Mouse (Mus musculus) CH12.LX (cell line): ENCODE data around the gene Mrpl33. TPM values are rescaled to one million over a fixed set of nuclear protein-coding genes. Genes with fewer than 3 reads are reported as not detected.
A peak's percentile ranks its signal among the peaks of the same experiment; 100 is the strongest.

Source experiments
- DNase-seq: peaks from one replicate; pipeline ENCODE4 v3.0.0-alpha.2; 2013; ENCODE audit errors: extremely low read depth
- H3K27ac ChIP-seq: 2 replicates; pipeline ENCODE4 v1.5.1; 2012; ENCODE audit warnings: low read depth, mild to moderate bottlenecking, control low read depth, moderate library complexity; ENCODE audit not compliant: insufficient read depth
- H3K27me3 ChIP-seq: replicated peaks from 2 replicates; pipeline ENCODE3; 2012; ENCODE audit warnings: inconsistent platforms
- H3K36me3 ChIP-seq, 2 experiments: replicated peaks in 1 of 2; 2 replicates each; pipeline versions ENCODE3 to v1.6.1; 2012; ENCODE audit warnings: inconsistent platforms in 1 of 2, low read length in 1 of 2, mild to moderate bottlenecking in 1 of 2, mixed read lengths in 1 of 2, moderate library complexity in 1 of 2; ENCODE audit not compliant: control insufficient read depth in 1 of 2, insufficient read depth in 1 of 2
- H3K4me1 ChIP-seq, 2 experiments: 2 replicates each; pipeline ENCODE4 v1.6.1; 2012; ENCODE audit warnings: inconsistent platforms in 1 of 2, moderate library complexity in 1 of 2; ENCODE audit not compliant: insufficient read depth in 2 of 2, control insufficient read depth in 1 of 2
- H3K4me2 ChIP-seq: 2 replicates; pipeline ENCODE4 v1.6.1; 2012; ENCODE audit warnings: low read depth, mild to moderate bottlenecking, control low read depth; ENCODE audit not compliant: poor library complexity, insufficient read depth, severe bottlenecking
- H3K4me3 ChIP-seq, 3 experiments: fragments of 150-350 bp in 1 of 3; sonication (generic) in 1 of 3; replicated peaks in 1 of 3; 2 replicates each; pipeline versions ENCODE3 to v1.5.1; 2011 to 2012; ENCODE audit warnings: low read depth in 2 of 3, low read length in 2 of 3, mild to moderate bottlenecking in 2 of 3, moderate library complexity in 2 of 3, control low read depth in 1 of 3, improper control_type of control experiment in 1 of 3, inconsistent platforms in 1 of 3, mixed read lengths in 1 of 3; ENCODE audit not compliant: poor library complexity in 1 of 3
- H3K79me2 ChIP-seq: replicated peaks from 2 replicates; pipeline ENCODE4 v1.6.1; 2012; ENCODE audit warnings: mild to moderate bottlenecking, moderate library complexity; ENCODE audit not compliant: control insufficient read depth, poor library complexity, insufficient read depth, severe bottlenecking; ENCODE audit errors: extremely low read depth
- H3K9ac ChIP-seq: 2 replicates; pipeline ENCODE4 v1.6.1; 2012; ENCODE audit warnings: low read depth, mild to moderate bottlenecking, control low read depth, moderate library complexity; ENCODE audit not compliant: insufficient read depth
- H3K9me3 ChIP-seq: replicated peaks from 2 replicates; pipeline ENCODE3; 2012; ENCODE audit warnings: low read length, inconsistent platforms, mixed read lengths
- CHD1 ChIP-seq: IDR thresholded peaks from 2 replicates; pipeline ENCODE4 v1.6.1; 2012; ENCODE audit warnings: low read depth, low read length, improper control_type of control experiment, inconsistent platforms
- CTCF ChIP-seq, 2 experiments: IDR thresholded peaks in 1 of 2; conservative IDR thresholded peaks in 1 of 2; 2 replicates each; pipeline ENCODE4 v1.5.1; 2011 to 2012; ENCODE audit warnings: low read depth in 2 of 2, low read length in 2 of 2, improper control_type of control experiment in 1 of 2, inconsistent platforms in 1 of 2, mild to moderate bottlenecking in 1 of 2, moderate library complexity in 1 of 2
- ELF1 ChIP-seq: IDR thresholded peaks from 2 replicates; pipeline ENCODE4 v1.6.1; 2014; ENCODE audit warnings: low read depth, mild to moderate bottlenecking, inconsistent platforms, low read length, improper control_type of control experiment
- EP300 ChIP-seq: IDR thresholded peaks from 2 replicates; pipeline ENCODE4 v1.6.1; 2011; ENCODE audit warnings: low read length, improper control_type of control experiment
- IRF4 ChIP-seq: IDR thresholded peaks from 2 replicates; pipeline ENCODE4 v1.6.1; 2014; ENCODE audit warnings: low read depth, mild to moderate bottlenecking, inconsistent platforms, low read length, improper control_type of control experiment
- JUN ChIP-seq: IDR thresholded peaks from 2 replicates; pipeline ENCODE4 v1.6.1; 2011; ENCODE audit warnings: low read depth, mild to moderate bottlenecking, low read length, improper control_type of control experiment, moderate library complexity; ENCODE audit not compliant: insufficient read depth
- MAFK ChIP-seq: IDR thresholded peaks from 2 replicates; pipeline ENCODE4 v1.6.1; 2011; ENCODE audit warnings: low read length, improper control_type of control experiment; ENCODE audit not compliant: insufficient replicate concordance
- MAX ChIP-seq: IDR thresholded peaks from 2 replicates; pipeline ENCODE4 v1.6.1; 2011; ENCODE audit warnings: low read length, improper control_type of control experiment
- MAZ ChIP-seq: IDR thresholded peaks from 2 replicates; pipeline ENCODE4 v1.6.1; 2012; ENCODE audit warnings: low read depth, mild to moderate bottlenecking, inconsistent platforms, low read length, improper control_type of control experiment, moderate library complexity
- MEF2A ChIP-seq: IDR thresholded peaks from 2 replicates; pipeline ENCODE4 v1.6.1; 2014; ENCODE audit warnings: low read depth, mild to moderate bottlenecking, inconsistent platforms, low read length, improper control_type of control experiment, borderline replicate concordance
- MXI1 ChIP-seq: IDR thresholded peaks from 2 replicates; pipeline ENCODE4 v1.6.1; 2011; ENCODE audit warnings: mild to moderate bottlenecking, low read depth, low read length, improper control_type of control experiment
- MYC ChIP-seq: IDR thresholded peaks from 2 replicates; pipeline ENCODE4 v1.6.1; 2011; ENCODE audit warnings: low read depth, mild to moderate bottlenecking, improper control_type of control experiment, low read length
- NELFE ChIP-seq: IDR thresholded peaks from 2 replicates; pipeline ENCODE4 v1.6.1; 2011; ENCODE audit warnings: low read depth, low read length, improper control_type of control experiment
- NRF1 ChIP-seq: IDR thresholded peaks from 2 replicates; pipeline ENCODE4 v1.6.1; 2014; ENCODE audit warnings: low read depth, mild to moderate bottlenecking, inconsistent platforms, low read length, improper control_type of control experiment, moderate library complexity
- PAX5 ChIP-seq: IDR thresholded peaks from 2 replicates; pipeline ENCODE4 v1.6.1; 2012; ENCODE audit warnings: low read length, inconsistent platforms, mixed read lengths
- POLR2AphosphoS2 ChIP-seq: IDR thresholded peaks from 2 replicates; pipeline ENCODE4 v1.6.1; 2011; ENCODE audit warnings: low read depth, low read length, improper control_type of control experiment
- RAD21 ChIP-seq: IDR thresholded peaks from 2 replicates; pipeline ENCODE4 v1.6.1; 2011; ENCODE audit warnings: low read depth, mild to moderate bottlenecking, low read length, improper control_type of control experiment, moderate library complexity
- SIN3A ChIP-seq: IDR thresholded peaks from 2 replicates; pipeline ENCODE4 v1.6.1; 2012; ENCODE audit warnings: low read length, improper control_type of control experiment, inconsistent platforms
- SMC3 ChIP-seq: IDR thresholded peaks from 2 replicates; pipeline ENCODE4 v1.6.1; 2011; ENCODE audit warnings: low read depth, low read length, improper control_type of control experiment
- TBP ChIP-seq: conservative IDR thresholded peaks from 2 replicates; pipeline ENCODE4 v1.6.1; 2011; ENCODE audit warnings: low read depth, low read length, improper control_type of control experiment
- TCF12 ChIP-seq: IDR thresholded peaks from 2 replicates; pipeline ENCODE4 v1.6.1; 2014; ENCODE audit warnings: low read depth, mild to moderate bottlenecking, inconsistent platforms, low read length, improper control_type of control experiment
- UBTF ChIP-seq: IDR thresholded peaks from 2 replicates; pipeline ENCODE4 v1.6.1; 2012; ENCODE audit warnings: low read depth, mild to moderate bottlenecking, inconsistent platforms, low read length, improper control_type of control experiment, moderate library complexity
- USF1 ChIP-seq: IDR thresholded peaks from 2 replicates; pipeline ENCODE4 v1.6.1; 2014; ENCODE audit warnings: low read depth, mild to moderate bottlenecking, inconsistent platforms, low read length, improper control_type of control experiment
- USF2 ChIP-seq: conservative IDR thresholded peaks from 2 replicates; pipeline ENCODE4 v1.6.1; 2011; ENCODE audit warnings: low read depth, low read length, improper control_type of control experiment
- ZKSCAN1 ChIP-seq: IDR thresholded peaks from 2 replicates; pipeline ENCODE4 v1.6.1; 2012; ENCODE audit warnings: low read depth, inconsistent platforms, low read length, improper control_type of control experiment, borderline replicate concordance
- ZMIZ1 ChIP-seq: IDR thresholded peaks from 2 replicates; pipeline ENCODE4 v1.6.1; 2012; ENCODE audit warnings: low read depth, mild to moderate bottlenecking, inconsistent platforms, low read length, improper control_type of control experiment
- ZNF384 ChIP-seq: IDR thresholded peaks from 2 replicates; pipeline ENCODE4 v1.6.1; 2012; ENCODE audit warnings: low read depth, low read length, improper control_type of control experiment, inconsistent platforms
- dilution Hi-C: fragments of 300-500 bp; cut with MboI; formaldehyde crosslinking; loops from 2 replicates; pipeline ENCODE4 v1.14.3; 2020; ENCODE audit warnings: low sequenced_read_pairs; ENCODE audit not compliant: extremely low pct_unique_long_range_greater_than_20kb, extremely low pct_ligation_motif_present
- in situ Hi-C: fragments of 300-500 bp; cut with MboI; formaldehyde crosslinking; loops from 3 replicates; pipeline ENCODE4 v1.14.3; 2019; ENCODE audit warnings: low sequenced_read_pairs, low pct_ligation_motif_present, low pct_unique_long_range_greater_than_20kb, mixed read lengths
- polyA plus RNA-seq: library from polyadenylated mRNA; unstranded; fragments of >175 nt; gene quantifications from 2 replicates; pipeline ENCODE4 v1.2.1, GENCODE M21; 2012; ENCODE audit warnings: low read depth; ENCODE audit not compliant: insufficient read length
- total RNA-seq, 2 experiments: library from RNA; depleted of rRNA; stranded (reverse); fragments of 300-350 nt in 1 of 2; fragments of >200 nt in 1 of 2; gene quantifications; 2 replicates each; pipeline ENCODE4 v1.2.3; 2012 to 2014

Gene Mrpl33
- total and polyA plus RNA-seq, 3 experiments = 114 to 336 (median 168) TPM

DNA sequence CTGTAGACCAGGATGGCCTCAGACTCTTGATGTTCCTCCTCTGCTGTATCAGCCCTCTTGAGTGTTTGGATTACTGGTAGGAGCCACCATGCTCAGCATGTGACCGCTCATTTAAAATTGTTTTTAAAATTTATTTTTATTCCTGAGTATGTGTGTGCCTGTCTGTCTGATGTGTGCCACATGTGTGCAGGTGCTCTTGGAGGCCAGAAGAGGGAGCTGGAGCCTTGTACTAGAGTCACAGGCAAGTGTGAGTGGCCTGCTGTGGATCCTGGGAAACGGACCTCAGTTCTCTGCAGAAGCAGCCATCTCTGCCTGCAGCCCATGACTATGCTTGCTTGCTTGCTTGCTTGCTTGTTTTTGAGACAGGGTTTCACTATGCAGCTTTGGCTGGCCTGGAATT, 2.4 kb downstream of the Mrpl33 start:
- peaks cover 6 to 14% of the 10 kb centered on the region in 2 experiments; a peak in 2 of 4 replicates for H3K4me1 ChIP-seq
- dilution Hi-C loops = no loop called here
- no peak overlapping the region for H3K27ac ChIP-seq

DNA sequence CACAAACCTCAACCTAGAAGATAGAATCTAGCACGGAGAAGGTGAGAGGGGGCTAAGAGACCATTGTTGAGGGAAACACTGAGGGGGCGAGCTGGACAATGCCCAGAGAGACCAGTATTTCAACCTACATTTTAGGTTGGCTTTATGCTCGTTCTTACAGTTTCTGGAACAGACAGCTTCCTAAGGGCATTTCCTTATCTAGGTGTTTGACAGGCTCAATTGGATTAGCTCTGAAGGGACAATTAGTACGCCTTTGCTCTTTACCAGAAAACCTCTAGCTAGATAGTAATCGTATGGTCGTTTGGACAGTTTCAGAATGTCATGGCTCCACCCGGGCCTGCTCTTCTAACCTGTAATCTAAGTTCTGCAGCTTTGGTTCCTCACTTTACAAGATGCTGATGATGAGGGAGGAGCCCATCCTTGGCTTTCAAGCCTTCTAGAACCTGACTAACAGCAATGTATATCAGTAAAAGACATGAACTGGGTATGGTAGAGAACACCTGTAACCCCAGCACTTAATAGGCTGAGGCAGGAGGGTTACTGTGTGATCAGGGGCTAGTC, 4.5 kb downstream of the Mrpl33 start:
- Histone ChIP-seq H3K9me3 (no peaks in the 10 kb centered on the region), H3K4me2 (no peak overlapping the region), H3K36me3 (no peaks in the 10 kb centered on the region), H3K9ac (no peak overlapping the region), H3K4me1 (peaks cover 6 to 14% of the 10 kb centered on the region in 2 experiments; a peak in 2 of 4 replicates), H3K4me3 (no peak overlapping the region), H3K27ac (no peak overlapping the region), H3K79me2 (no peaks in the 10 kb centered on the region), H3K27me3 (no peaks in the 10 kb centered on the region)
- no peak for TF ChIP-seq ZMIZ1
- TF ChIP-seq ELF1 = no peak
- no peak for TF ChIP-seq POLR2AphosphoS2
- TF ChIP-seq MEF2A = no peak
- no peak for TF ChIP-seq MAX
- no peak for TF ChIP-seq PAX5
- no peak for TF ChIP-seq CHD1
- TF ChIP-seq RAD21 = no peak
- no peak for TF ChIP-seq TBP
- dilution Hi-C loops = no loop called here
- no peak for DNase-seq
- in situ Hi-C loops = no loop called here

More for the DNA sequence above, 2.4 kb downstream of the Mrpl33 start:
- H3K9me3 ChIP-seq = no peaks in the 10 kb centered on the region
- no peaks in the 10 kb centered on the region for H3K36me3 ChIP-seq
- no peak overlapping the region for H3K4me3 ChIP-seq
- DNase-seq = peak; percentile 35
- H3K4me2 ChIP-seq = no peak overlapping the region
- TF ChIP-seq MXI1 (no peak), EP300 (no peak), MAZ (no peak), IRF4 (no peak), ZNF384 (no peak), UBTF (no peak), MEF2A (no peak), RAD21 (peak; percentile 58), ZMIZ1 (no peak), SMC3 (peak; percentile 35), NRF1 (no peak), MAFK (no peak), JUN (no peak), MYC (no peak), TCF12 (no peak), ZKSCAN1 (no peak), NELFE (no peak), USF1 (no peak), MAX (no peak), CTCF (conservative IDR thresholded peaks at IDR 0.05 in 1 of 2, IDR thresholded peaks at IDR 0.05 in 1 of 2; ENCODE audit: low read depth in 2 of 2, low read length in 2 of 2) (peak in 1 of 2 experiments; percentile 53; a peak in 2 of 4 replicates), SIN3A (no peak), USF2 (no peak), TBP (no peak)
- no peaks in the 10 kb centered on the region for H3K27me3 ChIP-seq
- H3K79me2 ChIP-seq = no peaks in the 10 kb centered on the region
- in situ Hi-C loops = loop anchor here (10.0 kb wide), 1 partner anchor 596 kb away; no protein-coding TSS in a partner anchor
- H3K9ac ChIP-seq = no peak overlapping the region
